Mouse (Mus musculus) macrophage (primary cell): ENCODE results near the gene Calm4. TPM values are rescaled to one million over a fixed set of nuclear protein-coding genes. Genes with fewer than 3 reads are reported as not detected.

Experiments used
- H3K27ac ChIP-seq: fragments of 350-480 bp; formaldehyde crosslinking; 2 replicates; pipeline ENCODE4 v1.9.0; 2021
- H3K36me3 ChIP-seq: fragments of 350-480 bp; formaldehyde crosslinking; 2 replicates; pipeline ENCODE4 v1.9.0; 2021; ENCODE audit errors: inconsistent target
- H3K4me3 ChIP-seq: fragments of 350-480 bp; formaldehyde crosslinking; 2 replicates; pipeline ENCODE4 v1.9.0; 2021; ENCODE audit errors: inconsistent target
- H3K79me2 ChIP-seq: fragments of 350-480 bp; formaldehyde crosslinking; 2 replicates; pipeline ENCODE4 v1.9.0; 2021; ENCODE audit errors: inconsistent target
- WGBS: methylation state at CpG from one replicate; pipeline ENCODE4 v1.1.7; 2026; ENCODE audit warnings: inconsistent platforms; ENCODE audit not compliant: missing documents; 5-methylcytosine and 5-hydroxymethylcytosine counted together
- polyA plus RNA-seq: library from polyadenylated mRNA; stranded (reverse); fragments of 250-400 nt; gene quantifications from 3 replicates; pipeline ENCODE4 v1.2.4, GENCODE M21; 2018; ENCODE audit warnings: inconsistent platforms

The Calm4 gene
- polyA plus RNA-seq, 1 experiment from 2014 or later, result not detected

DNA sequence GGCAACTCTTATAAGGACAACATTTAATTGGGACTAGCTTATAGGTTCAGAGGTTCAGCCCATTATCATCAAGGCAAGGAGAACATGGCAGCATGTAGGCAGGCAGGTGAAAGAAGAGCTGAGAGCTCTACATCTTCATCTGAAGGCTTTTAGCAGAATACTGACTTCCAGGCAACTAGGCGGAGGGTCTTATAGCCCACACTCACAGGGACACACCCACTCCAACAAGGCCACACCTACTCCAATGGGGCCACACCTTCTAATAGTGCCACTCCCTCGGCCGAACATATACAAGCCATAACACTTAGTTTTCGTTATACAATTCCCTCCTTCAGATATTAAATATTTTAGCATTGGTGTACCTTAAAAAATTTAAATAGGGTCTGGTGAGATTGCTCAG is 35.3 kb downstream of the Calm4 start:
- no peaks in the 10 kb centered on the region for H3K79me2 ChIP-seq
- no peak overlapping the region for H3K27ac ChIP-seq
- no peak overlapping the region for H3K4me3 ChIP-seq
- no peaks in the 10 kb centered on the region for H3K36me3 ChIP-seq
- 95% methylated on average over 4 of the region's 4 CpGs for WGBS

- Histone ChIP-seq H3K4me3 (no peak overlapping the region), H3K36me3 (no peaks in the 10 kb centered on the region), H3K27ac (no peak overlapping the region), H3K79me2 (no peaks in the 10 kb centered on the region)
- WGBS, result 90% methylated on average over 6 of the region's 6 CpGs
Observed at GRCm38 (mm10) chr13:3876448-3876847, 38.9 kb downstream of the Calm4 start.

- H3K36me3 ChIP-seq, result no peaks in the 10 kb centered on the region
- H3K4me3 ChIP-seq, result no peak overlapping the region
- no peak overlapping the region for H3K27ac ChIP-seq
- WGBS, result 88% methylated on average over 6 of the region's 6 CpGs
- H3K79me2 ChIP-seq, result no peaks in the 10 kb centered on the region
Observed at GRCm38 (mm10) chr13:3877185-3877584, 39.6 kb downstream of the Calm4 start.

DNA sequence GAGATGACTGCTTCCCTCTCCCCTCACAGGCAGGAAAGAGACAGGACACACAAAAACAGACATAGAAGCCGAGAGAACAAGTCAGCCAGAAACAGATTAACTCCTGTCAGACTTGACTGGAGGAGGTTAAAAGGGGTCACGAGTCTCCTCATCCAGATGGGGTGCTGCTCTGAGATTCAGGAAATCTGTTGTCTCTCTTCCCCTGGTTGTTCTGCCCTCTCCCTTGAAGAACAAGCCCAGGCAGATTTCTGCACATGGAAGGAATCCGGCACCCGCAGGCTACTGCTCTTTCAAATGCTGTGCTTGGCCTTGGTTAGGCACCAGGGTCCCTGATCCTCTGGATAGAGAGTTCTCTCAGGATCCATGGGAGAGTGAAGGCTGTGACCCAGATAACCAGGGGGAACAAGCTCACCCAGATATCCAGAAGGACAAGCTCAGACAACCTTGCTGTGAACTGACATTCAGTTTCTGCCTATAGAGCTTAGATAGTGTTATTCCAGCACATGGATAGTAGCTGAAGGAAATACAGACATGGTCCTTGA is 40.2 kb downstream of the Calm4 start:
- no peak overlapping the region for H3K27ac ChIP-seq
- WGBS, result 92% methylated on average over 4 of the region's 4 CpGs

DNA sequence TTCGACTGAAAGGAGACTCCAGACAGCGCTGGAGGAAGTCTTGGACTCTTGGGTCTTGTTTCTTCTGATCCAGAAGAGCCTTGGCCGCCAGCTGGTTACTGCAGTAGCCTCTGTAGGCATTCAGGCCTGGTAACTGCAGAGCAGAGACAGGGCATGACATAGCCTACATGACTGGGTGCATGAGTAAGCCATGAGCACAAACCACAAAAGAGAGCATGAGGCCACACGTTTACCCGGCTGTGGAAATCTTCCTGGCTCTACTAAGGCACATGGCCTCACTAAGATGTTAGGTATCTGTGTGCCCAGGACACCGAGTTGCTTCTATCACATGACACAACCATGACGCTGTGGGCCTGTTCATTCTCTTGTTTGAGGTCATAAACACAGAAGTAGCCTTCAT is 49.1 kb downstream of the Calm4 start:
- 89% methylated on average over 7 of the region's 7 CpGs for WGBS
- Histone ChIP-seq H3K4me3 (no peak overlapping the region), H3K79me2 (no peaks in the 10 kb centered on the region), H3K36me3 (no peaks in the 10 kb centered on the region), H3K27ac (no peak overlapping the region)

More for the DNA sequence above, 40.2 kb downstream of the Calm4 start:
- no peaks in the 10 kb centered on the region for H3K79me2 ChIP-seq
- H3K4me3 ChIP-seq, result no peak overlapping the region
- H3K36me3 ChIP-seq, result no peaks in the 10 kb centered on the region

Other genes with a start within 250 kb of the Calm4 start
- 5.7 to 11.3 TPM (median 9.6 TPM) in 3 replicates for gene Fam208b, start 226.6 kb upstream of the Calm4 start, polyA plus RNA-seq
- gene Asb13, start 203.7 kb upstream of the Calm4 start, polyA plus RNA-seq, result 5.1 to 11.6 TPM (median 7.3 TPM) in 3 replicates
- not detected in 3 replicates for gene Calml3, start 33.4 kb upstream of the Calm4 start, polyA plus RNA-seq
- not detected in 3 replicates for gene Calm5, start 16.4 kb downstream of the Calm4 start, polyA plus RNA-seq
- 0.90 to 4.7 TPM (median 4.1 TPM) in 3 replicates for gene Net1, start 80.5 kb downstream of the Calm4 start, polyA plus RNA-seq
- not detected in 3 replicates for gene Tubal3, start 80.5 kb downstream of the Calm4 start, polyA plus RNA-seq
- gene Ucn3, start 107.6 kb downstream of the Calm4 start, polyA plus RNA-seq, result not detected in 3 replicates
- not detected in 3 replicates for gene Akr1c14, start 211.3 kb downstream of the Calm4 start, polyA plus RNA-seq